Mouse (Mus musculus) intestine, embryonic 16.5 days (tissue): ENCODE measurements around the gene Coro2b. TPM values are rescaled to one million over a fixed set of nuclear protein-coding genes. Genes with fewer than 3 reads are reported as not detected.

Source experiments
- ATAC-seq: fragments of 200-750 bp; cut with Nextera tagmentation; 2 replicates; pipeline ENCODE4 v1.8.0; 2017; ENCODE audit warnings: moderate TSS enrichment, moderate library complexity
- H3K27ac ChIP-seq: fragments of 300-500 bp; sonication (generic); 2 replicates; pipeline ENCODE4 v1.5.1; 2014; ENCODE audit warnings: mild to moderate bottlenecking, low read length
- H3K27me3 ChIP-seq: fragments of 300-500 bp; sonication (generic); replicated peaks from 2 replicates; pipeline ENCODE4 v1.6.1; 2014; ENCODE audit warnings: low read length, control low read depth, mixed read lengths; ENCODE audit not compliant: control insufficient read depth, insufficient read depth
- H3K36me3 ChIP-seq: fragments of 300-500 bp; sonication (generic); 2 replicates; pipeline ENCODE4 v1.6.1; 2014; ENCODE audit warnings: low read length, control low read depth; ENCODE audit not compliant: control insufficient read depth, insufficient read depth
- H3K4me1 ChIP-seq: fragments of 300-500 bp; sonication (generic); 2 replicates; pipeline ENCODE4 v1.6.1; 2014; ENCODE audit warnings: low read length, control low read depth, mixed read lengths; ENCODE audit not compliant: control insufficient read depth, insufficient read depth
- H3K4me2 ChIP-seq: fragments of 300-500 bp; sonication (generic); 2 replicates; pipeline ENCODE4 v1.6.1; 2014; ENCODE audit warnings: low read depth, low read length, control low read depth
- H3K4me3 ChIP-seq: fragments of 300-500 bp; sonication (generic); 2 replicates; pipeline ENCODE4 v1.5.1; 2014; ENCODE audit warnings: mild to moderate bottlenecking, low read length
- H3K9ac ChIP-seq: fragments of 300-500 bp; sonication (generic); 2 replicates; pipeline ENCODE4 v1.6.1; 2014; ENCODE audit warnings: low read depth, low read length
- H3K9me3 ChIP-seq: fragments of 300-500 bp; sonication (generic); 2 replicates; pipeline ENCODE4 v1.6.1; 2016; ENCODE audit warnings: low read length, control low read depth; ENCODE audit not compliant: control insufficient read depth
- WGBS: fragments of 180-500 bp; shearing (Covaris S2); extraction: QIAGEN DNeasy Blood & Tissue Kit; methylation state at CpG from one replicate; pipeline ENCODE4 v1.1.7; 2014; 5-methylcytosine and 5-hydroxymethylcytosine counted together
- polyA plus RNA-seq: library from polyadenylated mRNA; unstranded; fragments of >200 nt; fragmentation: Nextera tagmentation; extraction: Ambion mirVana; gene quantifications from 2 replicates; pipeline ENCODE4 v1.2.1, GENCODE M21; 2015

The Coro2b gene
- polyA plus RNA-seq, 1 experiment from 2014 or later, result 8.2 TPM

GRCm38 (mm10) chr9:62471541-62472189 is 65.2 kb downstream of the Coro2b start:
- H3K9ac ChIP-seq, result no peak overlapping the region
- 88% methylated on average over 14 of the region's 14 CpGs for WGBS
- H3K36me3 ChIP-seq, result no peaks in the 10 kb centered on the region
- no peak overlapping the region for H3K4me3 ChIP-seq
- H3K27ac ChIP-seq, result no peak overlapping the region
- no peaks in the 10 kb centered on the region for H3K9me3 ChIP-seq
- no peak for ATAC-seq
- H3K27me3 ChIP-seq, result no peaks in the 10 kb centered on the region
- H3K4me1 ChIP-seq, result 0 out of 2 replicates have a peak, but pooled peaks cover under 1% of the 10 kb centered on the region
- no peak overlapping the region for H3K4me2 ChIP-seq

GRCm38 (mm10) chr9:62471041-62471440 is 65.8 kb downstream of the Coro2b start:
- Histone ChIP-seq H3K27ac (no peak overlapping the region), H3K9ac (no peak overlapping the region), H3K9me3 (no peaks in the 10 kb centered on the region), H3K4me3 (no peak overlapping the region), H3K27me3 (no peaks in the 10 kb centered on the region), H3K4me1 (no peaks in the 10 kb centered on the region), H3K36me3 (no peaks in the 10 kb centered on the region), H3K4me2 (no peak overlapping the region)
- WGBS, result 90% methylated on average over 14 of the region's 14 CpGs
- ATAC-seq, result no peak

- Histone ChIP-seq H3K27ac (no peak overlapping the region), H3K36me3 (no peaks in the 10 kb centered on the region), H3K4me1 (no peaks in the 10 kb centered on the region), H3K4me3 (no peak overlapping the region), H3K9ac (no peak overlapping the region), H3K27me3 (no peaks in the 10 kb centered on the region), H3K4me2 (no peak overlapping the region), H3K9me3 (no peaks in the 10 kb centered on the region)
- WGBS, result 12% methylated on average over 1 of the region's 1 CpGs
- peak; percentile 71 for ATAC-seq
These were observed 66.4 kb downstream of the Coro2b start for GRCm38 (mm10) chr9:62470398-62470797.

GRCm38 (mm10) chr9:62469696-62470095 is 67.1 kb downstream of the Coro2b start:
- WGBS, result 82% methylated on average over 10 of the region's 10 CpGs
- H3K9me3 ChIP-seq, result no peaks in the 10 kb centered on the region
- H3K27me3 ChIP-seq, result no peaks in the 10 kb centered on the region
- H3K4me1 ChIP-seq, result no peaks in the 10 kb centered on the region
- no peak overlapping the region for H3K9ac ChIP-seq
- no peak overlapping the region for H3K4me2 ChIP-seq
- no peak overlapping the region for H3K27ac ChIP-seq
- no peaks in the 10 kb centered on the region for H3K36me3 ChIP-seq
- no peak for ATAC-seq
- H3K4me3 ChIP-seq, result no peak overlapping the region

- H3K36me3 ChIP-seq, result no peaks in the 10 kb centered on the region
- WGBS, result 64% methylated on average over 13 of the region's 13 CpGs
- ATAC-seq, result no peak
- no peak overlapping the region for H3K4me3 ChIP-seq
- no peaks in the 10 kb centered on the region for H3K4me1 ChIP-seq
- H3K9ac ChIP-seq, result no peak overlapping the region
- H3K27ac ChIP-seq, result no peak overlapping the region
- H3K9me3 ChIP-seq, result no peaks in the 10 kb centered on the region
- no peak overlapping the region for H3K4me2 ChIP-seq
- no peaks in the 10 kb centered on the region for H3K27me3 ChIP-seq
These were observed 67.7 kb downstream of the Coro2b start for GRCm38 (mm10) chr9:62469143-62469542.

- no peaks in the 10 kb centered on the region for H3K9me3 ChIP-seq
- no peak overlapping the region for H3K4me2 ChIP-seq
- ATAC-seq, result no peak
- 79% methylated on average over 1 of the region's 1 CpGs for WGBS
- H3K4me1 ChIP-seq, result no peaks in the 10 kb centered on the region
- H3K36me3 ChIP-seq, result no peaks in the 10 kb centered on the region
- no peak overlapping the region for H3K27ac ChIP-seq
- H3K9ac ChIP-seq, result no peak overlapping the region
- no peak overlapping the region for H3K4me3 ChIP-seq
- no peaks in the 10 kb centered on the region for H3K27me3 ChIP-seq
These were observed 69.4 kb downstream of the Coro2b start for GRCm38 (mm10) chr9:62467413-62467784.

GRCm38 (mm10) chr9:62466742-62467412 is 70.0 kb downstream of the Coro2b start:
- 81% methylated on average over 11 of the region's 11 CpGs for WGBS
- no peaks in the 10 kb centered on the region for H3K4me1 ChIP-seq
- ATAC-seq, result no peak
- H3K4me2 ChIP-seq, result no peak overlapping the region
- no peak overlapping the region for H3K9ac ChIP-seq
- no peak overlapping the region for H3K27ac ChIP-seq
- no peaks in the 10 kb centered on the region for H3K36me3 ChIP-seq
- H3K4me3 ChIP-seq, result no peak overlapping the region
- no peaks in the 10 kb centered on the region for H3K27me3 ChIP-seq
- H3K9me3 ChIP-seq, result no peaks in the 10 kb centered on the region

GRCm38 (mm10) chr9:62466053-62466452 is 70.8 kb downstream of the Coro2b start:
- 76% methylated on average over 8 of the region's 8 CpGs for WGBS
- H3K9ac ChIP-seq, result no peak overlapping the region
- no peaks in the 10 kb centered on the region for H3K4me1 ChIP-seq
- H3K36me3 ChIP-seq, result no peaks in the 10 kb centered on the region
- H3K4me2 ChIP-seq, result no peak overlapping the region
- H3K27me3 ChIP-seq, result no peaks in the 10 kb centered on the region
- H3K4me3 ChIP-seq, result no peak overlapping the region
- no peak overlapping the region for H3K27ac ChIP-seq
- no peak for ATAC-seq
- H3K9me3 ChIP-seq, result no peaks in the 10 kb centered on the region

GRCm38 (mm10) chr9:62464727-62465126 is 72.1 kb downstream of the Coro2b start:
- Histone ChIP-seq H3K4me1 (no peaks in the 10 kb centered on the region), H3K27ac (no peak overlapping the region), H3K36me3 (no peaks in the 10 kb centered on the region), H3K27me3 (no peaks in the 10 kb centered on the region), H3K4me3 (no peak overlapping the region), H3K4me2 (no peak overlapping the region), H3K9ac (no peak overlapping the region), H3K9me3 (no peaks in the 10 kb centered on the region)
- WGBS, result 81% methylated on average over 10 of the region's 10 CpGs
- ATAC-seq, result no peak
